Mouse (Mus musculus): ENCODE results near the gene Ilf3.

DNA sequence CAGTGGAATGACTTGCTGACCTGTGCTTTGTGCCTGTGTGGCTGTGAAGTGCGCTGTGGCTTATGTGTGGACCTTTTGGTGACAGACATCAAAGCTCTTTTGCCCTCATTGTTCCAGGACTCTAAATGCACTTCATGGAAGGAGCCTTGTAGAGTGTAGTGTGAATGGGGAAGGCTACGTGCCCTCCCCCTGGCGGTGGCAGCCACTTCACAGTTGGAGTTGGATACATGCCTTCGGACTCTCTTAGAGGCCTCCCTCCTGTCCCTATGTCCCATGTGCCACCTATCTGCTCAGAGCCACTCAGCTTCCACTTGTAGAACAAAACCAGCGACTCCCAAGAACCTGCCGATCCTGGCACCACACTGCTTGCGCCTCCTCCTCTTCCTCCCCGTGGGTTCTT lies 66.1 kb downstream of the Ilf3 start:
- TF ChIP-seq CTCF (IDR thresholded peaks at IDR 0.05; ENCODE audit: low read depth) (peak; percentile 23; the same call in 1 of the 2 replicates), EP300 (optimal IDR thresholded peaks at IDR 0.05) (no peak)

Data from stomach, postnatal 0 days (tissue).